Mouse (Mus musculus): ENCODE results near the gene Cntnap2. TPM values are rescaled to one million over a fixed set of nuclear protein-coding genes. Genes with fewer than 3 reads are reported as not detected.

Cntnap2 gene
- polyA plus RNA-seq, 1 experiment = not detected

- H3K27me3 ChIP-seq (ENCODE audit: control insufficient read depth, insufficient read depth, insufficient read length) = no peaks in the 10 kb centered on the region
- no peak overlapping the region for H3K4me2 ChIP-seq (ENCODE audit: low read depth)
- no peaks in the 10 kb centered on the region for H3K79me2 ChIP-seq (ENCODE audit: control insufficient read depth, insufficient read depth)
- no peak overlapping the region for H3K4me3 ChIP-seq
- TF ChIP-seq SRF (IDR thresholded peaks at IDR 0.05; ENCODE audit: control insufficient read depth, insufficient read length, low read depth) = no peak
- no peak for TF ChIP-seq USF1 (IDR thresholded peaks at IDR 0.05; ENCODE audit: low read depth)
- TF ChIP-seq CEBPB (IDR thresholded peaks at IDR 0.05; ENCODE audit: insufficient read depth, poor library complexity, severe bottlenecking) = no peak
- no peak for TF ChIP-seq POLR2A (IDR thresholded peaks at IDR 0.05; ENCODE audit: insufficient read length, low read depth)
- TF ChIP-seq REST (IDR thresholded peaks at IDR 0.05; ENCODE audit: insufficient read depth, insufficient read length) = no peak
- TF ChIP-seq MYOG (IDR thresholded peaks at IDR 0.05; ENCODE audit: control insufficient read depth in 1 of 3, insufficient read depth in 1 of 3, insufficient read length in 2 of 3, low read depth in 2 of 3) = no peak
- TF ChIP-seq TCF12 (IDR thresholded peaks at IDR 0.05; ENCODE audit: insufficient read depth, poor library complexity, severe bottlenecking) = no peak
- no peak for TF ChIP-seq MYOD1 (IDR thresholded peaks at IDR 0.05; ENCODE audit: control insufficient read depth in 1 of 3, insufficient read length in 2 of 3, low read depth in 2 of 3)
- H3ac ChIP-seq (ENCODE audit: control insufficient read depth, insufficient read length) = no peak overlapping the region
- H3K36me3 ChIP-seq (ENCODE audit: control insufficient read depth, insufficient read depth) = no peaks in the 10 kb centered on the region
These were observed 145.9 kb downstream of the Cntnap2 start for GRCm38 (mm10) chr6:45205039-45205438.

- no peak overlapping the region for H3K4me2 ChIP-seq (ENCODE audit: low read depth)
- no peak for TF ChIP-seq SRF (IDR thresholded peaks at IDR 0.05; ENCODE audit: control insufficient read depth, insufficient read length, low read depth)
- no peak for TF ChIP-seq POLR2A (IDR thresholded peaks at IDR 0.05; ENCODE audit: insufficient read length, low read depth)
- no peak for TF ChIP-seq CEBPB (IDR thresholded peaks at IDR 0.05; ENCODE audit: insufficient read depth, poor library complexity, severe bottlenecking)
- no peak for TF ChIP-seq MYOD1 (IDR thresholded peaks at IDR 0.05; ENCODE audit: control insufficient read depth in 1 of 3, insufficient read length in 2 of 3, low read depth in 2 of 3)
- no peak for TF ChIP-seq MAX (IDR thresholded peaks at IDR 0.05; ENCODE audit: low read depth)
- H3ac ChIP-seq (ENCODE audit: control insufficient read depth, insufficient read length) = no peak overlapping the region
- H3K27me3 ChIP-seq (ENCODE audit: control insufficient read depth, insufficient read depth, insufficient read length) = no peaks in the 10 kb centered on the region
- H3K4me3 ChIP-seq = no peak overlapping the region
- H3K36me3 ChIP-seq (ENCODE audit: control insufficient read depth, insufficient read depth) = no peaks in the 10 kb centered on the region
- H3K79me2 ChIP-seq (ENCODE audit: control insufficient read depth, insufficient read depth) = no peaks in the 10 kb centered on the region
These were observed 155.2 kb downstream of the Cntnap2 start for GRCm38 (mm10) chr6:45214330-45214729.

- no peaks in the 10 kb centered on the region for H3K79me2 ChIP-seq (ENCODE audit: control insufficient read depth, insufficient read depth)
- no peaks in the 10 kb centered on the region for H3K27me3 ChIP-seq (ENCODE audit: control insufficient read depth, insufficient read depth, insufficient read length)
- no peak overlapping the region for H3K4me2 ChIP-seq (ENCODE audit: low read depth)
- TF ChIP-seq POLR2A (IDR thresholded peaks at IDR 0.05; ENCODE audit: insufficient read length, low read depth) (no peak), TCF12 (IDR thresholded peaks at IDR 0.05; ENCODE audit: insufficient read depth, poor library complexity, severe bottlenecking) (no peak), REST (IDR thresholded peaks at IDR 0.05; ENCODE audit: insufficient read depth, insufficient read length) (no peak), E2F4 (IDR thresholded peaks at IDR 0.05; ENCODE audit: insufficient read depth) (no peak), USF1 (IDR thresholded peaks at IDR 0.05; ENCODE audit: low read depth) (no peak), TCF3 (IDR thresholded peaks at IDR 0.05; ENCODE audit: insufficient read length, low read depth) (no peak), MYOD1 (IDR thresholded peaks at IDR 0.05; ENCODE audit: control insufficient read depth in 1 of 3, insufficient read length in 2 of 3, low read depth in 2 of 3) (no peak)
- no peaks in the 10 kb centered on the region for H3K36me3 ChIP-seq (ENCODE audit: control insufficient read depth, insufficient read depth)
- H3ac ChIP-seq (ENCODE audit: control insufficient read depth, insufficient read length) = no peak overlapping the region
- H3K4me3 ChIP-seq = no peak overlapping the region
These were observed 169.8 kb downstream of the Cntnap2 start for GRCm38 (mm10) chr6:45229002-45229401.

- no peaks in the 10 kb centered on the region for H3K36me3 ChIP-seq (ENCODE audit: control insufficient read depth, insufficient read depth)
- no peak overlapping the region for H3K4me2 ChIP-seq (ENCODE audit: low read depth)
- no peaks in the 10 kb centered on the region for H3K79me2 ChIP-seq (ENCODE audit: control insufficient read depth, insufficient read depth)
- no peak for TF ChIP-seq SRF (IDR thresholded peaks at IDR 0.05; ENCODE audit: control insufficient read depth, insufficient read length, low read depth)
- no peak for TF ChIP-seq MYOG (IDR thresholded peaks at IDR 0.05; ENCODE audit: control insufficient read depth in 1 of 3, insufficient read depth in 1 of 3, insufficient read length in 2 of 3, low read depth in 2 of 3)
- TF ChIP-seq CEBPB (IDR thresholded peaks at IDR 0.05; ENCODE audit: insufficient read depth, poor library complexity, severe bottlenecking) = no peak
- no peak for TF ChIP-seq TCF12 (IDR thresholded peaks at IDR 0.05; ENCODE audit: insufficient read depth, poor library complexity, severe bottlenecking)
- TF ChIP-seq USF1 (IDR thresholded peaks at IDR 0.05; ENCODE audit: low read depth) = no peak
- TF ChIP-seq REST (IDR thresholded peaks at IDR 0.05; ENCODE audit: insufficient read depth, insufficient read length) = no peak
- no peak for TF ChIP-seq MYOD1 (IDR thresholded peaks at IDR 0.05; ENCODE audit: control insufficient read depth in 1 of 3, insufficient read length in 2 of 3, low read depth in 2 of 3)
- no peak for TF ChIP-seq POLR2A (IDR thresholded peaks at IDR 0.05; ENCODE audit: insufficient read length, low read depth)
- TF ChIP-seq POLR2AphosphoS2 (IDR thresholded peaks at IDR 0.05; ENCODE audit: insufficient read length, low read depth) = no peak
- no peak for TF ChIP-seq MAX (IDR thresholded peaks at IDR 0.05; ENCODE audit: low read depth)
- no peak for TF ChIP-seq E2F4 (IDR thresholded peaks at IDR 0.05; ENCODE audit: insufficient read depth)
- TF ChIP-seq TCF3 (IDR thresholded peaks at IDR 0.05; ENCODE audit: insufficient read length, low read depth) = no peak
- H3K27me3 ChIP-seq (ENCODE audit: control insufficient read depth, insufficient read depth, insufficient read length) = no peaks in the 10 kb centered on the region
- H3ac ChIP-seq (ENCODE audit: control insufficient read depth, insufficient read length) = no peak overlapping the region
- no peak overlapping the region for H3K4me3 ChIP-seq
These were observed 173.4 kb downstream of the Cntnap2 start for GRCm38 (mm10) chr6:45232571-45232970.

- Histone ChIP-seq H3K27me3 (ENCODE audit: control insufficient read depth, insufficient read depth, insufficient read length) (no peaks in the 10 kb centered on the region), H3K4me3 (no peak overlapping the region), H3ac (ENCODE audit: control insufficient read depth, insufficient read length) (no peak overlapping the region), H3K36me3 (ENCODE audit: control insufficient read depth, insufficient read depth) (no peaks in the 10 kb centered on the region), H3K4me2 (ENCODE audit: low read depth) (no peak overlapping the region), H3K79me2 (ENCODE audit: control insufficient read depth, insufficient read depth) (no peaks in the 10 kb centered on the region)
- TF ChIP-seq CEBPB (IDR thresholded peaks at IDR 0.05; ENCODE audit: insufficient read depth, poor library complexity, severe bottlenecking) (no peak), POLR2A (IDR thresholded peaks at IDR 0.05; ENCODE audit: insufficient read length, low read depth) (no peak), MYOD1 (IDR thresholded peaks at IDR 0.05; ENCODE audit: control insufficient read depth in 1 of 3, insufficient read length in 2 of 3, low read depth in 2 of 3) (no peak), POLR2AphosphoS2 (IDR thresholded peaks at IDR 0.05; ENCODE audit: insufficient read length, low read depth) (no peak), TCF12 (IDR thresholded peaks at IDR 0.05; ENCODE audit: insufficient read depth, poor library complexity, severe bottlenecking) (no peak), E2F4 (IDR thresholded peaks at IDR 0.05; ENCODE audit: insufficient read depth) (no peak), MAX (IDR thresholded peaks at IDR 0.05; ENCODE audit: low read depth) (no peak), SRF (IDR thresholded peaks at IDR 0.05; ENCODE audit: control insufficient read depth, insufficient read length, low read depth) (no peak), REST (IDR thresholded peaks at IDR 0.05; ENCODE audit: insufficient read depth, insufficient read length) (no peak), USF1 (IDR thresholded peaks at IDR 0.05; ENCODE audit: low read depth) (no peak), MYOG (IDR thresholded peaks at IDR 0.05; ENCODE audit: control insufficient read depth in 1 of 3, insufficient read depth in 1 of 3, insufficient read length in 2 of 3, low read depth in 2 of 3) (no peak), TCF3 (IDR thresholded peaks at IDR 0.05; ENCODE audit: insufficient read length, low read depth) (no peak)
These were observed 177.4 kb downstream of the Cntnap2 start for GRCm38 (mm10) chr6:45236531-45236930.
